Mouse (Mus musculus): ENCODE results near the gene Gm10401. TPM values are rescaled to one million over a fixed set of nuclear protein-coding genes. Genes with fewer than 3 reads are reported as not detected.

The Gm10401 gene
- polyA plus RNA-seq (2015; fragmentation: Nextera tagmentation; extraction: Ambion mirVana) = 11.1 and 12.0 TPM in 2 replicates

DNA sequence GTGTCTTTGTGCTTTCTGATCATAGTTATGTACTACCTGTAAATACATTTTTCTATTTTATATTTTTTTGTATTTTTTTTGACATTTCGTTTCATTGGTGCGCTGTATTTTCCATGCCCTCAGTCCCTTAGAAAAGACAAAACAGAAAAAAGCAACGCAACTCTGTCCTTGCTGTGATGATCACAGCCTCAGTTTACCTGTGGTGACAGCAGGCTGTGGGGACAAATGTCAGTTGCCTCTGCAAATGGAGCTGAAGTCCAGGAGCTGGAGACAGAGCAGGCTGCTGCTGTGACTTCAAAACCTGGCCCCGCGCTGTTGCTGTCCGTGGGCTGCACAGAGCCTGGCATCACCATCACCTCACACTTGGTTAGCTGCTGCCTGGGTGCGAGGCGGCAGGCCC is at the start of gene Gm10401:
Gm10401 (minus strand) TSS at position 101 of the 400 bp plus-strand sequence.
- H3K4me3 ChIP-seq (replicated peaks) = no peak within 1 kb of the TSS
- ATAC-seq (ENCODE audit: low read depth) (no peak), DNase-seq (no peak)
- 90% methylated on average over 8 of the region's 8 CpGs for WGBS (ENCODE audit: insufficient replicate concordance)
- H3K36me3 ChIP-seq = peaks cover 80% of the 10 kb centered on the region
- no peak within 1 kb of the TSS for H3K27ac ChIP-seq
- H3K9ac ChIP-seq = no peak within 1 kb of the TSS
- H3K9me3 ChIP-seq (replicated peaks) = no peaks in the 10 kb centered on the region
- no peak within 1 kb of the TSS for H3K4me2 ChIP-seq
- H3K4me1 ChIP-seq (replicated peaks) = peaks cover 18% of the 10 kb centered on the region
- H3K27me3 ChIP-seq = no peaks in the 10 kb centered on the region

DNA sequence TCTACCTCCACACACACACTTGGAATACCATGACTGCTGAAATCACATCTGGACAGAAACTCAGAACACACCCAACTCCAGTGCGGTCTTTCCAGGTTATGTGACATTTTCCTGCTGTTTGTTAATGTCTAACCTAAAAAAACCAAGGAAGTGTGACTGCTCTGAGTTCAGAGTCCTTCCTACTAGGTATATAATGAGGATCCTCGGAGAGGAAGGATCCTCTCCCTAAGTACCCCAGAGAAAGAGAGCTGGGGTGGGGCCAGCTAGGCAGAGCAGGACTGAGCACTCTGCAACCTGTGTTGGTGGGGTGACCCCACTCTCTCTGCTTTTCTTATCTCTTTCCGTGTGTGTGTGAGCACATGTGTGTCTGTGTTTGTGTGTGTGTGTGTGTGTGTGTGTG is 49.3 kb upstream of the Gm10401 start:
- Histone ChIP-seq H3K36me3 (peaks cover 75% of the 10 kb centered on the region), H3K9me3 (replicated peaks) (no peaks in the 10 kb centered on the region), H3K4me2 (no peak overlapping the region), H3K4me1 (replicated peaks) (peaks cover 17% of the 10 kb centered on the region), H3K4me3 (replicated peaks) (no peak overlapping the region), H3K27ac (no peak overlapping the region), H3K9ac (no peak overlapping the region), H3K27me3 (no peaks in the 10 kb centered on the region)
- no peak for ATAC-seq (ENCODE audit: low read depth)
- WGBS (ENCODE audit: insufficient replicate concordance) = 69% methylated on average over 3 of the region's 3 CpGs
- DNase-seq = no peak

DNA sequence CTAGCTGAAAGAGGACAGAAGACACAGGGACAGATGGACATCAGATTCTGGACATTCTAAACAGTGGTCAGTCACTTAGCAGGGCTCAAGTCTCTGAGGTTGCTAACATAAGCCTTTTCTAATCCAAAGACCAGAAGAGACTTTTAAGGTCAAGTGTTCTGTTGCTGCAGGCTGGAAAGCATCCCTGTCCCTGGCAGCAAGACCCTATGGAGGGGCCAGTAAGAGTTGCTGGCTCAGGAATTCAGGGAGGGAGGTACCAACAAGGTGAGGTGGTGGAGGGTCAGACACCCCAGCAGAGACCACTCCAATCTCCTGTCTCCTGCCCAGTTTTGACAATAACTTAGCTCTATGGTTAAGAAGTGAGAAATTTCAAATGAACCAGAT is 48.6 kb upstream of the Gm10401 start:
- DNase-seq = no peak
- Histone ChIP-seq H3K4me1 (replicated peaks) (peaks cover 12% of the 10 kb centered on the region), H3K9ac (no peak overlapping the region), H3K9me3 (replicated peaks) (no peaks in the 10 kb centered on the region), H3K4me2 (no peak overlapping the region), H3K4me3 (replicated peaks) (no peak overlapping the region), H3K27ac (no peak overlapping the region), H3K27me3 (no peaks in the 10 kb centered on the region), H3K36me3 (peaks cover 71% of the 10 kb centered on the region)
- no peak for ATAC-seq (ENCODE audit: low read depth)

- no peaks in the 10 kb centered on the region for H3K9me3 ChIP-seq (replicated peaks)
- H3K27me3 ChIP-seq = no peaks in the 10 kb centered on the region
- no peak overlapping the region for H3K9ac ChIP-seq
- ATAC-seq (ENCODE audit: low read depth) (no peak), DNase-seq (no peak)
- H3K4me2 ChIP-seq = no peak overlapping the region
- H3K4me1 ChIP-seq (replicated peaks) = peaks cover 8% of the 10 kb centered on the region
- no peak overlapping the region for H3K4me3 ChIP-seq (replicated peaks)
- H3K27ac ChIP-seq = no peak overlapping the region
- WGBS (ENCODE audit: insufficient replicate concordance) = 75% methylated on average over 6 of the region's 6 CpGs
- peaks cover 66% of the 10 kb centered on the region for H3K36me3 ChIP-seq
Measured at GRCm38 (mm10) chr5:115145976-115146746, 48.1 kb upstream of the Gm10401 start.

- Histone ChIP-seq H3K4me2 (no peak overlapping the region), H3K4me3 (replicated peaks) (no peak overlapping the region), H3K27ac (no peak overlapping the region), H3K4me1 (replicated peaks) (peaks cover 6% of the 10 kb centered on the region), H3K9me3 (replicated peaks) (no peaks in the 10 kb centered on the region), H3K27me3 (no peaks in the 10 kb centered on the region), H3K9ac (no peak overlapping the region), H3K36me3 (peaks cover 58% of the 10 kb centered on the region)
- DNase-seq = no peak
- no peak for ATAC-seq (ENCODE audit: low read depth)
- 72% methylated on average over 11 of the region's 11 CpGs for WGBS (ENCODE audit: insufficient replicate concordance)
Measured at GRCm38 (mm10) chr5:115145253-115145968, 47.3 kb upstream of the Gm10401 start.

DNA sequence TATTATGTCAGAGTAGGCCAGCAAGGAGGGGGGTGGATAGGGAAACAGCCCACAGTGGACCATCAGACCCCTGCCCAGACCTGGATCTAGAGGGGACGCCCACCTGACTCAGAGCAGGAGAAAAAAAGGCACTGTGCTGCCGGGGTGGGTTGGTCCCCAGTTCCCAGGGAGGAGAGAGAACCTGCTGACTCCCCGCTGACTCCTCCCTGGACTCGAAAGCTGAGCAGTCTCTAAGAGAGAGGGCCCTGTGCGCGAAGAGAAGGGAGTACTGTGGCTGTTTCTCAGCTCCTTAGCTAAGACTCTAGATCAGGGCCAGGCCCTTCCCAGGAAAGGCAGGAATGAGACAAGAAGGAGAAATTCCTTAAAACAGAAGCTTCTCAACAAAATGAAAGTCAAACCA is 46.4 kb upstream of the Gm10401 start:
- Histone ChIP-seq H3K36me3 (peaks cover 49% of the 10 kb centered on the region), H3K4me1 (replicated peaks) (no peaks in the 10 kb centered on the region; the same call in 1 of the 2 replicates)
- WGBS (ENCODE audit: insufficient replicate concordance) = 72% methylated on average over 6 of the region's 6 CpGs

GRCm38 (mm10) chr5:115143552-115143951 is 45.5 kb upstream of the Gm10401 start:
- no peak overlapping the region for H3K27ac ChIP-seq
- H3K4me1 ChIP-seq (replicated peaks) = no peaks in the 10 kb centered on the region; the same call in 1 of the 2 replicates
- peaks cover 41% of the 10 kb centered on the region for H3K36me3 ChIP-seq
- DNase-seq (no peak), ATAC-seq (ENCODE audit: low read depth) (no peak)
- H3K9me3 ChIP-seq (replicated peaks) = no peaks in the 10 kb centered on the region
- H3K4me2 ChIP-seq = no peak overlapping the region
- H3K9ac ChIP-seq = no peak overlapping the region
- no peaks in the 10 kb centered on the region for H3K27me3 ChIP-seq
- WGBS (ENCODE audit: insufficient replicate concordance) = 75% methylated on average over 10 of the region's 10 CpGs
- no peak overlapping the region for H3K4me3 ChIP-seq (replicated peaks)

More for the DNA sequence above, 46.4 kb upstream of the Gm10401 start:
- Histone ChIP-seq H3K4me2 (no peak overlapping the region), H3K9me3 (replicated peaks) (no peaks in the 10 kb centered on the region), H3K27me3 (no peaks in the 10 kb centered on the region), H3K27ac (no peak overlapping the region), H3K4me3 (replicated peaks) (no peak overlapping the region), H3K9ac (no peak overlapping the region)
- ATAC-seq (ENCODE audit: low read depth) (no peak), DNase-seq (no peak)

DNA sequence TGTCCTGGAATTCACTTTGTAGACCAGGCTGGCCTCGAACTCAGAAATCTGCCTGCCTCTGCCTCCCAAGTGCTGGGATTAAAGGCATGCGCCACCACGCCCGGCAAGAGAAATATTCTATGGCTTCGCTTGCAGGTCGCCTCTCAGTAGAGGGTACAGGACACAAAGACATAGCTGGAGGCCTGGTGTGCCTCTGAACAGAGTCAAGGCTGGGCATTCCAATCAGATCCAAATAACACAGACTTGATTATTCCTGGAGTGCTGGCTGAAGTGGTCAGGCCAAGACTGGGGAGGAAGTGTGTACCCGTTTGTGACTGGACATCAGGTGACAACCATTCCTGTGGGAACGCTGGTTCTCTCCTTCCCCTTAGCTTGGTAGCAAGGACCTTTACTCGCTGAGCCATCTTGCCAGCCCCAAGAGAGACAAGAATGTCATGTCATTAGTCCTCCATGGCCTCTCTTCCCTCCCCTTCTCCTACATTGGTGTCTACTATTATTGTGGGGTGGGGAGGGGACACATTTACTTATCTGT is 44.1 kb upstream of the Gm10401 start:
- Histone ChIP-seq H3K4me3 (replicated peaks) (no peak overlapping the region), H3K9ac (no peak overlapping the region), H3K27me3 (peaks cover 10% of the 10 kb centered on the region; the same call in 1 of the 2 replicates), H3K36me3 (peaks cover 28% of the 10 kb centered on the region), H3K9me3 (replicated peaks) (no peaks in the 10 kb centered on the region), H3K4me1 (replicated peaks) (no peaks in the 10 kb centered on the region; the same call in 1 of the 2 replicates), H3K4me2 (no peak overlapping the region), H3K27ac (no peak overlapping the region)
- no peak for DNase-seq
- 86% methylated on average over 9 of the region's 9 CpGs for WGBS (ENCODE audit: insufficient replicate concordance)
- no peak; the same call in 1 of the 2 replicates for ATAC-seq (ENCODE audit: low read depth)

- Histone ChIP-seq H3K9ac (no peak overlapping the region), H3K9me3 (replicated peaks) (no peaks in the 10 kb centered on the region), H3K4me2 (no peak overlapping the region), H3K36me3 (peaks cover 13% of the 10 kb centered on the region; the same call in 1 of the 2 replicates), H3K27me3 (peaks cover 15% of the 10 kb centered on the region), H3K4me3 (replicated peaks) (no peak overlapping the region), H3K27ac (no peak overlapping the region), H3K4me1 (replicated peaks) (no peaks in the 10 kb centered on the region; the same call in 1 of the 2 replicates)
- no peak for ATAC-seq (ENCODE audit: low read depth)
- DNase-seq = no peak
- WGBS (ENCODE audit: insufficient replicate concordance) = 42% methylated on average over 3 of the region's 3 CpGs
Measured at GRCm38 (mm10) chr5:115140726-115141125, 42.6 kb upstream of the Gm10401 start.

DNA sequence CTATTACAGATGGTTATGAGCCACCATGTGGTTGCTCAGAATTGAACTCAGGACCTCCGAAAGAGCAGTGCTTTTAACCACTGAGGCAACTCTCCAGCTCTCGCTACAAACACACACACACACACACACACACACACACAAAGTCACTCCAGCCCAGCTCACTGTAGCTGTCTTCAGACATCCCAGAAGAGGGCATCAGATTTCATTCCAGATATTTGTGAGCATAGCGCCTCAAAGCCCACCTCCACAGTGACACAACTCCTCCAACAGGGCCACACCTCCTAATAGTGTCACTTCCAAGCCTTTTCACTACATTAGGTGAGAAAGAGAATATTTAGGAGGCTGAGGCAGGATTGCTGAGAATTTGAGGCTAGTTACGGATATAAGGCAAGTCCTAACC is 41.0 kb upstream of the Gm10401 start:
- H3K9me3 ChIP-seq (replicated peaks) = no peaks in the 10 kb centered on the region
- ATAC-seq (ENCODE audit: low read depth) = no peak
- peaks cover 3% of the 10 kb centered on the region for H3K4me1 ChIP-seq (replicated peaks)
- WGBS (ENCODE audit: insufficient replicate concordance) = 62% methylated on average over 4 of the region's 4 CpGs
- H3K27me3 ChIP-seq = peaks cover 15% of the 10 kb centered on the region
- H3K4me2 ChIP-seq = no peak overlapping the region
- DNase-seq = no peak
- no peak overlapping the region for H3K9ac ChIP-seq
- H3K27ac ChIP-seq = no peak overlapping the region
- no peaks in the 10 kb centered on the region for H3K36me3 ChIP-seq
- no peak overlapping the region for H3K4me3 ChIP-seq (replicated peaks)

Measured in liver, embryonic 13.5 days (tissue).